Mouse (Mus musculus) forebrain, embryonic 11.5 days (tissue): ENCODE results near the gene Smco3. TPM values are rescaled to one million over a fixed set of nuclear protein-coding genes. Genes with fewer than 3 reads are reported as not detected.

Source experiments
- ATAC-seq: fragments of 200-750 bp; cut with Nextera tagmentation; replicated peaks from 2 replicates; pipeline ENCODE4 v1.8.0; 2017; ENCODE audit warnings: moderate TSS enrichment; ENCODE audit not compliant: low FRiP score
- DNase-seq: peaks from one replicate; pipeline ENCODE4 v3.0.0-alpha.2; 2017; ENCODE audit warnings: low spot score
- H3K27ac ChIP-seq: fragments of 300-500 bp; sonication (generic); 2 replicates; pipeline ENCODE4 v1.5.1; 2014; ENCODE audit warnings: low read depth, low read length
- H3K27me3 ChIP-seq: fragments of 300-500 bp; sonication (generic); 2 replicates; pipeline ENCODE4 v1.6.1; 2014; ENCODE audit warnings: mild to moderate bottlenecking, low read length, mixed read lengths; ENCODE audit not compliant: control insufficient read depth, insufficient read depth
- H3K36me3 ChIP-seq: fragments of 300-500 bp; sonication (generic); 2 replicates; pipeline ENCODE4 v1.6.1; 2014; ENCODE audit warnings: mild to moderate bottlenecking, low read length, moderate library complexity, mixed read lengths; ENCODE audit not compliant: control insufficient read depth, insufficient read depth
- H3K4me1 ChIP-seq: fragments of 300-500 bp; sonication (generic); replicated peaks from 2 replicates; pipeline ENCODE4 v1.6.1; 2014; ENCODE audit warnings: low read length, mixed read lengths; ENCODE audit not compliant: control insufficient read depth, insufficient read depth
- H3K4me2 ChIP-seq: fragments of 300-500 bp; sonication (generic); 2 replicates; pipeline ENCODE4 v1.6.1; 2014; ENCODE audit warnings: low read depth, mild to moderate bottlenecking, low read length, moderate library complexity, mixed read lengths; ENCODE audit not compliant: severe bottlenecking
- H3K4me3 ChIP-seq: fragments of 300-500 bp; sonication (generic); 2 replicates; pipeline ENCODE4 v1.5.1; 2014; ENCODE audit warnings: low read depth, low read length
- H3K9ac ChIP-seq: fragments of 300-500 bp; sonication (generic); 2 replicates; pipeline ENCODE4 v1.6.1; 2014; ENCODE audit warnings: low read length
- H3K9me3 ChIP-seq: fragments of 300-500 bp; sonication (generic); 2 replicates; pipeline ENCODE4 v1.6.1; 2016; ENCODE audit warnings: low read length, mixed read lengths; ENCODE audit not compliant: control insufficient read depth
- WGBS: fragments of 180-500 bp; shearing (Covaris S2); extraction: QIAGEN DNeasy Blood & Tissue Kit; methylation state at CpG from one replicate; pipeline ENCODE4 v1.1.7; 2014; 5-methylcytosine and 5-hydroxymethylcytosine counted together
- polyA plus RNA-seq: library from polyadenylated mRNA; unstranded; fragments of >200 nt; fragmentation: Nextera tagmentation; extraction: Ambion mirVana; gene quantifications from 2 replicates; pipeline ENCODE4 v1.2.1, GENCODE M21; 2014

The Smco3 gene
- polyA plus RNA-seq, 1 experiment from 2014 or later: not detected

DNA sequence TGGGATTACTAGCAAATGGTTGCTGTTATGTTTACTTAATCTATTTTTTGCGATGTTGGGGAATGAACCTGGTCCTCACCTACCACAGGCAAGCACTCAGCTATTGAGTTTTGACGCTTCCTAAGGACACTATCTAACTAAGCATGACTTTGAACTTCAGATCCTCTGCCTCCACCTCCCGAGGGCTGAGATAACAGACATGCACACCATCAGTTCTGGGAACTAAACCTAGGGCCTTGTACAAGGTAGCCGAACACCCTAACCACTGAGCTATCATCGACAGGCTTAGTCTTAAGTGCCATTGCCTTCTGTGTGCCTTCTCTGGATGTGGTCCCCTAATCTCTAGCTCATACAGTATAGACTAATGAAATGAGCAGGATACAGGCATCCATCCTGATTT lies 30.1 kb upstream of the Smco3 start:
- DNase-seq (no peak), ATAC-seq (no peak)
- Histone ChIP-seq H3K9me3 (no peaks in the 10 kb centered on the region), H3K4me3 (no peak overlapping the region), H3K9ac (no peak overlapping the region), H3K4me1 (no peaks in the 10 kb centered on the region), H3K27ac (no peak overlapping the region), H3K27me3 (no peaks in the 10 kb centered on the region), H3K4me2 (no peak overlapping the region), H3K36me3 (no peaks in the 10 kb centered on the region)
- WGBS: 90% methylated on average over 5 of the region's 5 CpGs

DNA sequence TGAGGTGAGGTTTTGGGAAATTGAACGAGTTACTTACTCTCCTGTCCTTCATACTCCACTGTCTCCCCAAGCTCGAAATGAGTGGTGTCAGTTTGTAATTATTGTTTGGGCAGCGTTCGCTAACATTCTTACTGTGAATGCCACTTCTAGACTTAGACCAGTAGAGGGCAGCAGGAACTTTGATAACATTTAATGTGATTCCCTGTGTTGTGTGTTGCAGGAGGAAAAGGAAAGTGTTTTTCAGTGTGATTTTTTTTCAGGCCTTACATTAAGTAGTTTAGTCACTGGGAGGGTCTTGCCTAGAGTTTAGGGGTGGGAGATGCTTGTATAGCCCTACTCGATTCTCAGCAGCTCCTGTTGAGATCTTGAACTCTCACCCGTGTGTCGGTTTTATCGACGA lies 25.8 kb upstream of the Smco3 start:
- Histone ChIP-seq H3K9ac (no peak overlapping the region), H3K9me3 (no peaks in the 10 kb centered on the region), H3K4me3 (no peak overlapping the region), H3K36me3 (no peaks in the 10 kb centered on the region), H3K4me2 (no peak overlapping the region), H3K27ac (no peak overlapping the region), H3K27me3 (no peaks in the 10 kb centered on the region), H3K4me1 (no peaks in the 10 kb centered on the region)
- peak; percentile 53; the same call in 1 of the 2 replicates for ATAC-seq
- DNase-seq: no peak
- 54% methylated on average over 9 of the region's 9 CpGs for WGBS

DNA sequence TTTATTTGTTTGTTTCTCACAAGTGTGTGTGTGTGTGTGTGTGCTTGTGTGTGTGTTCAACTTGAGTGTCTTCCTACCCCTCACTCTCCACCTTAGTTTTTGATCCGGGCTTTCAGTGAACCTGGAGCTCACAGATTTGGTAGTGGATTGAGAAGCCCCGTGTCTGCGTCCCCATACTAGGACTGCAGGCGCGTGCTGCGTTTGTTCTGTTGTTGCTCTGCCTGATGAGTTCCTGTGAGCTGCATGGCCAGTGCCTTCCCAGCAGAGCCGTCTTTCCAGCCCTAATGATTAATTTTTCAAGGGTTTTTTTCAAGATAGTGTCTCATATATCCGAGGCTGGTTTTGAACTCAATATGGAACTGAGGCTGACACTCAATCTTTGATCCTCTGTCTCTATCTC lies 23.2 kb upstream of the Smco3 start:
- H3K9me3 ChIP-seq: no peaks in the 10 kb centered on the region
- H3K27me3 ChIP-seq: no peaks in the 10 kb centered on the region
- no peaks in the 10 kb centered on the region for H3K4me1 ChIP-seq
- DNase-seq (no peak), ATAC-seq (no peak)
- no peak overlapping the region for H3K27ac ChIP-seq
- no peaks in the 10 kb centered on the region for H3K36me3 ChIP-seq
- no peak overlapping the region for H3K4me3 ChIP-seq
- H3K4me2 ChIP-seq: no peak overlapping the region
- WGBS: 82% methylated on average over 8 of the region's 8 CpGs
- no peak overlapping the region for H3K9ac ChIP-seq

- H3K36me3 ChIP-seq: no peaks in the 10 kb centered on the region
- DNase-seq: no peak
- H3K9me3 ChIP-seq: no peaks in the 10 kb centered on the region
- H3K4me1 ChIP-seq: no peaks in the 10 kb centered on the region
- H3K4me3 ChIP-seq: no peak overlapping the region
- H3K27me3 ChIP-seq: no peaks in the 10 kb centered on the region
- WGBS: 74% methylated on average over 11 of the region's 11 CpGs
- no peak overlapping the region for H3K9ac ChIP-seq
- ATAC-seq: no peak
- no peak overlapping the region for H3K27ac ChIP-seq
- no peak overlapping the region for H3K4me2 ChIP-seq
Observed at GRCm38 (mm10) chr6:136857873-136858260, 22.6 kb upstream of the Smco3 start.

- 82% methylated on average over 18 of the region's 18 CpGs for WGBS
- Histone ChIP-seq H3K4me3 (no peak within 1 kb of the TSS), H3K4me2 (no peak within 1 kb of the TSS), H3K27ac (no peak within 1 kb of the TSS), H3K9me3 (no peaks in the 10 kb centered on the region), H3K4me1 (no peaks in the 10 kb centered on the region), H3K9ac (no peak within 1 kb of the TSS), H3K36me3 (no peaks in the 10 kb centered on the region), H3K27me3 (no peaks in the 10 kb centered on the region)
- no peak for DNase-seq
- ATAC-seq: peak; percentile 53
Observed at GRCm38 (mm10) chr6:136857186-136857872, 22.1 kb upstream of the Smco3 start, which contains the start of gene Art4. Art4 (minus strand) TSS chr6:136857733.

DNA sequence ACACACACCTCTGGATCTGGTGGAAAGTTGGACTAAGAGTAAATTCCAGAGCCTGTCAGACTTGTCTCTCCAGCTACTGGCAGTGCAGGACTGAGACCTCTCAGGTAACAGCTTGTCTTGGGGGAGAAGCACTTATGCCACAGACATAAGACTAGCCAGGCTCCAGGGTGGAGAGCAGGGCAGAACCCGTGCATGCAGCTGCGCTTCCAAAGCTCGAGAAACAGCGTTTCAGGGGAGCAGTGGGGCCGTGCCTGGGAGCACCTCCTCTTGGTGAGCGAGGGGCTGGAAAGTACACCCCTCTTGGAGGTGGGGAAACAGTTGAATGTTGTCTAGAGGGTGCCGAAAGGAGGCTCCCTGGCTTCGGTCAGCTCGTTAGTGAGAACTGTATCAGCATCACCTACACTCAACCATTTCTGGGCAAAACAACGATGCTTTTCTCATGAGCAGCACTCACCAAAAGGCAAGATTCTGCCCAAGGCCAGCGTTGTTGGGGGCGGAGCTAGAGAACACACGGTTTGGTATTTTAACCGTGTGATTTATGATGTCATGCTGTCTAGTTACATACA lies 20.9 kb upstream of the Smco3 start:
- 69% methylated on average over 14 of the region's 14 CpGs for WGBS
- H3K36me3 ChIP-seq: no peaks in the 10 kb centered on the region
- H3K4me3 ChIP-seq: no peak overlapping the region
- DNase-seq: no peak
- H3K27ac ChIP-seq: no peak overlapping the region
- no peak overlapping the region for H3K4me2 ChIP-seq
- H3K9ac ChIP-seq: no peak overlapping the region
- H3K4me1 ChIP-seq: no peaks in the 10 kb centered on the region
- ATAC-seq: 0 out of 2 replicates have a peak, but pooled peaks have one; percentile 6
- no peaks in the 10 kb centered on the region for H3K27me3 ChIP-seq
- H3K9me3 ChIP-seq: no peaks in the 10 kb centered on the region

- 86% methylated on average over 2 of the region's 2 CpGs for WGBS
- Histone ChIP-seq H3K4me2 (no peak overlapping the region), H3K9me3 (no peaks in the 10 kb centered on the region), H3K9ac (no peak overlapping the region), H3K4me1 (no peaks in the 10 kb centered on the region), H3K36me3 (no peaks in the 10 kb centered on the region), H3K4me3 (no peak overlapping the region), H3K27ac (no peak overlapping the region), H3K27me3 (no peaks in the 10 kb centered on the region)
- ATAC-seq (no peak), DNase-seq (no peak)
Observed at GRCm38 (mm10) chr6:136855183-136855582, 19.9 kb upstream of the Smco3 start.

GRCm38 (mm10) chr6:136854361-136854781 lies 19.1 kb upstream of the Smco3 start:
- no peak overlapping the region for H3K4me2 ChIP-seq
- no peaks in the 10 kb centered on the region for H3K36me3 ChIP-seq
- H3K4me3 ChIP-seq: no peak overlapping the region
- ATAC-seq (no peak), DNase-seq (no peak)
- no peaks in the 10 kb centered on the region for H3K4me1 ChIP-seq
- H3K9ac ChIP-seq: no peak overlapping the region
- no peaks in the 10 kb centered on the region for H3K9me3 ChIP-seq
- H3K27ac ChIP-seq: no peak overlapping the region
- 92% methylated on average over 11 of the region's 11 CpGs for WGBS
- H3K27me3 ChIP-seq: no peaks in the 10 kb centered on the region

DNA sequence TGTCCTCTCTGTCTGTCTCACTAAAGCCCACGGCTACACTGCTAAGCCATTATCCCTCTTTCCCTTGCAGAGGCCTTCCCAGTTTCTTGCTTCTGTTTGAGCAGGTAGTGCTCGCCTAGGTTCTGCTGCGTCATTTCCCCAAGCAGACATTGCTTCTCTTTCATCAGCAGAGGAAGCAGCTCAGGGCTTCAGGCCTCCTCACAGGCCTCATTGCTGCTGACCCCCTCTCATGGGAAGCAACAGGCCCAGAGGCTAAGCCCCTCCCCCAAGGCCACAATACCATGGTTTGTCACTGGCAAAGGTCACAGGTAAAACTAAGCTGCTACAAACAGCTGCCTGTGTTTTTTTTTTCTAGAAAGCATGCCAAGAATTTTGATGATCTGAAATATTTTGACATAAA lies 17.5 kb upstream of the Smco3 start:
- no peak for ATAC-seq
- Histone ChIP-seq H3K4me3 (no peak overlapping the region), H3K27ac (no peak overlapping the region), H3K27me3 (no peaks in the 10 kb centered on the region), H3K9me3 (no peaks in the 10 kb centered on the region), H3K4me1 (no peaks in the 10 kb centered on the region), H3K9ac (no peak overlapping the region), H3K36me3 (no peaks in the 10 kb centered on the region), H3K4me2 (no peak overlapping the region)
- DNase-seq: no peak
- WGBS: 48% methylated on average over 3 of the region's 3 CpGs
